Mouse (Mus musculus) spleen, adult 2 months (tissue): ENCODE measurements around the gene App.

Source experiments
- CTCF ChIP-seq: fragments of 200-500 bp; IDR thresholded peaks from 2 replicates; pipeline ENCODE4 v1.5.1; 2011; ENCODE audit warnings: mild to moderate bottlenecking, inconsistent platforms; ENCODE audit not compliant: insufficient read depth, insufficient read length, insufficient replicate concordance; ENCODE audit errors: extremely low read depth
- POLR2A ChIP-seq: fragments of 200-500 bp; IDR thresholded peaks from 2 replicates; pipeline ENCODE4 v1.6.1; 2011; ENCODE audit warnings: low read depth, low read length, inconsistent platforms

GRCm38 (mm10) chr16:84963960-84964359 is 209.6 kb downstream of the App start:
- TF ChIP-seq POLR2A (no peak), CTCF (no peak)
